Mouse (Mus musculus): Measurements from ENCODE around the gene Fnip1. TPM values are rescaled to one million over a fixed set of nuclear protein-coding genes. Genes with fewer than 3 reads are reported as not detected.

The Fnip1 gene
- polyA plus RNA-seq, 1 experiment from 2014 or later, result 8.9 TPM

GRCm38 (mm10) chr11:54472231-54472630, 34.2 kb downstream of the Fnip1 start:
- Histone ChIP-seq H3K4me3 (no peak overlapping the region), H3K27me3 (no peaks in the 10 kb centered on the region), H3K4me1 (replicated peaks) (no peaks in the 10 kb centered on the region), H3K4me2 (no peak overlapping the region), H3K36me3 (peaks cover 12% of the 10 kb centered on the region), H3K27ac (replicated peaks) (no peak overlapping the region), H3K9ac (no peak overlapping the region), H3K9me3 (no peaks in the 10 kb centered on the region)
- 98% methylated on average over 4 of the region's 4 CpGs for WGBS
- no peak for ATAC-seq (ENCODE audit: low FRiP score, low read depth)

GRCm38 (mm10) chr11:54478414-54478813, 40.4 kb downstream of the Fnip1 start:
- Histone ChIP-seq H3K27ac (replicated peaks) (no peak overlapping the region), H3K4me3 (no peak overlapping the region), H3K36me3 (peaks cover 13% of the 10 kb centered on the region), H3K4me2 (no peak overlapping the region), H3K9ac (no peak overlapping the region), H3K4me1 (replicated peaks) (no peaks in the 10 kb centered on the region), H3K9me3 (no peaks in the 10 kb centered on the region), H3K27me3 (no peaks in the 10 kb centered on the region)
- no peak for ATAC-seq (ENCODE audit: low FRiP score, low read depth)
- 90% methylated on average over 1 of the region's 1 CpGs for WGBS

DNA sequence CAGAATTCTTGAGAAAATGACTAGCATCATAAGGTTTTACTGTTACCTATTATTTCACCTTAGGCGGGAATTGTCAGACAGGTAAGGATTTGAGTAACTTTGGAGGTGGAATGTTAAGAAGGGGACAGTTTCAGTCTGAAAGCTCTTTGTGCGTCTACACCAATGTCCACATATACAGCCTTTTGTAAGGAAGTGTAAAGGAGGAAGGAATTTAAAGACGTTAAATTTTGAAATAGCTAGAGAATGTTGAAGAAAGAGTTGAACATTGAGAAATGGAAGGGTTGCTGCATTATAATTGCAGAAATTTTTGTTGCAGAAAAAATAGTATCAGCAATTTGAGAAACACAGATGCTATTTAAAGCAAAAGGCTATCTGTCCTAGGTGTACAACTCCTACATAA, 48.0 kb downstream of the Fnip1 start:
- Histone ChIP-seq H3K27me3 (no peaks in the 10 kb centered on the region), H3K9me3 (no peaks in the 10 kb centered on the region), H3K9ac (no peak overlapping the region), H3K4me3 (no peak overlapping the region), H3K27ac (replicated peaks) (no peak overlapping the region), H3K4me2 (no peak overlapping the region), H3K4me1 (replicated peaks) (no peaks in the 10 kb centered on the region), H3K36me3 (peaks cover 4% of the 10 kb centered on the region; the same call in 1 of the 2 replicates)
- 95% methylated on average over 3 of the region's 3 CpGs for WGBS
- ATAC-seq (ENCODE audit: low FRiP score, low read depth), result no peak

- H3K4me2 ChIP-seq, result no peak overlapping the region
- 98% methylated on average over 1 of the region's 1 CpGs for WGBS
- no peak overlapping the region for H3K27ac ChIP-seq (replicated peaks)
- no peak for ATAC-seq (ENCODE audit: low FRiP score, low read depth)
- no peaks in the 10 kb centered on the region for H3K27me3 ChIP-seq
- H3K36me3 ChIP-seq, result peaks cover 14% of the 10 kb centered on the region; the same call in 1 of the 2 replicates
- H3K9me3 ChIP-seq, result no peaks in the 10 kb centered on the region
- H3K4me3 ChIP-seq, result no peak overlapping the region
- H3K4me1 ChIP-seq (replicated peaks), result no peaks in the 10 kb centered on the region
- H3K9ac ChIP-seq, result no peak overlapping the region
Measured at GRCm38 (mm10) chr11:54491946-54492558, 54.1 kb downstream of the Fnip1 start.

DNA sequence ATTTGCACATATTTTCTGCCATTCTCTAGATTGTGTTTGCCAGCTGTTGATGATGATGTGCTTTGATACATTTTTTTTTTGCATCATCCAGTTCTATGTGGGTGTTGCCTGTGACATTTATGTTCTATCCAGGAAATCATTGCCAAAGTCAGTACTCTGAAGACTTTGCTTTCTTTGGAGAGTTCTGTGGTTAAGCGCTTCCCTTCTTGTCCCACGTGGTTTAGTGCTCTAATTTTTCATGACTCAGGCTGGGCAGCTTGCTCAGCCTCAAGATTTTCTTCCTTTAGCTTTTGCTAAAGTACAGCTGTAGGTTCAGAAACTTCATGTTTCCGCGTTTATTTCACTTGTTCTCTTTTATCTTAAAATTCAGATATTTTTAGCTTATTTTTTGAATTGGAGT, 54.6 kb downstream of the Fnip1 start:
- Histone ChIP-seq H3K4me3 (no peak overlapping the region), H3K27ac (replicated peaks) (no peak overlapping the region), H3K36me3 (peaks cover 14% of the 10 kb centered on the region; the same call in 1 of the 2 replicates), H3K9me3 (no peaks in the 10 kb centered on the region), H3K4me2 (no peak overlapping the region), H3K9ac (no peak overlapping the region), H3K4me1 (replicated peaks) (no peaks in the 10 kb centered on the region), H3K27me3 (no peaks in the 10 kb centered on the region)
- WGBS, result 88% methylated on average over 4 of the region's 4 CpGs
- ATAC-seq (ENCODE audit: low FRiP score, low read depth), result no peak

- Histone ChIP-seq H3K4me2 (no peak overlapping the region), H3K4me3 (no peak overlapping the region), H3K36me3 (peaks cover 25% of the 10 kb centered on the region), H3K9ac (no peak overlapping the region), H3K27me3 (no peaks in the 10 kb centered on the region), H3K27ac (replicated peaks) (no peak overlapping the region), H3K4me1 (replicated peaks) (no peaks in the 10 kb centered on the region), H3K9me3 (no peaks in the 10 kb centered on the region)
- 92% methylated on average over 5 of the region's 5 CpGs for WGBS
- ATAC-seq (ENCODE audit: low FRiP score, low read depth), result no peak
Measured at GRCm38 (mm10) chr11:54499838-54500237, 61.8 kb downstream of the Fnip1 start.

DNA sequence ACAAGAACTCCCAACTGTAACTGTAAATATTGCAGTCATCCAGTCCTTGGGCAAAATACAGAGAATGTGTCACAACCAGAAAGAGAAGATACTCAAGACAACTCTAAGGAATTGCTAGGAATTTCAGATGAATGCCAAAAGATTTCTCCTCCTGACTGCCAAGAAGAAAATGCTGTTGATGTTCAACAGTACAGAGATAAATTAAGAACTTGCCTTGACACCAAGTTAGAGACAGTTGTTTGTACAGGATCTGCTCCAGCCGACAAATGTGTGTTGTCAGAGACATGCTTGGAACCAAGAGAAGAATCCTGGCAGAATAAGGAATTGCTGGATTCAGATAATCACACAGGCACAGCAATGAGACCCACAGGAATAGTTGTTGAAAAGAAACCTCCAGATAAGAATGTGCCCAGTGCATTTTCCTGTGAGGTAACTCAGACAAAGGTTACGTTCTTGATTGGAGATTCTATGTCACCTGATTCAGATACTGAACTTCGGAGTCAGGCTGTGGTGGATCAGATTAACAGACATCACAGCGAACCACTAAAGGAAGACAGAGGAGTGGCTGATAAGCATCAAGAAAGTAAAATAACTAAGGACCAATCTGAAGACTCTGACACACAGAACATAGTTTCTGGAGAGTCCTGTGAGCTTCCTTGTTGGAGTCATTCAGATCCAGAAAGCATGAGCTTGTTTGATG, 64.7 kb downstream of the Fnip1 start:
- 93% methylated on average over 4 of the region's 4 CpGs for WGBS

GRCm38 (mm10) chr11:54513584-54513983, 75.6 kb downstream of the Fnip1 start:
- no peak overlapping the region for H3K4me2 ChIP-seq
- H3K9ac ChIP-seq, result no peak overlapping the region

More for the DNA sequence above, 64.7 kb downstream of the Fnip1 start:
- Histone ChIP-seq H3K27ac (replicated peaks) (no peak overlapping the region), H3K36me3 (peaks cover 33% of the 10 kb centered on the region), H3K9ac (no peak overlapping the region), H3K4me2 (no peak overlapping the region), H3K4me1 (replicated peaks) (no peaks in the 10 kb centered on the region), H3K27me3 (no peaks in the 10 kb centered on the region), H3K4me3 (no peak overlapping the region), H3K9me3 (no peaks in the 10 kb centered on the region)
- ATAC-seq (ENCODE audit: low FRiP score, low read depth), result no peak

DNA sequence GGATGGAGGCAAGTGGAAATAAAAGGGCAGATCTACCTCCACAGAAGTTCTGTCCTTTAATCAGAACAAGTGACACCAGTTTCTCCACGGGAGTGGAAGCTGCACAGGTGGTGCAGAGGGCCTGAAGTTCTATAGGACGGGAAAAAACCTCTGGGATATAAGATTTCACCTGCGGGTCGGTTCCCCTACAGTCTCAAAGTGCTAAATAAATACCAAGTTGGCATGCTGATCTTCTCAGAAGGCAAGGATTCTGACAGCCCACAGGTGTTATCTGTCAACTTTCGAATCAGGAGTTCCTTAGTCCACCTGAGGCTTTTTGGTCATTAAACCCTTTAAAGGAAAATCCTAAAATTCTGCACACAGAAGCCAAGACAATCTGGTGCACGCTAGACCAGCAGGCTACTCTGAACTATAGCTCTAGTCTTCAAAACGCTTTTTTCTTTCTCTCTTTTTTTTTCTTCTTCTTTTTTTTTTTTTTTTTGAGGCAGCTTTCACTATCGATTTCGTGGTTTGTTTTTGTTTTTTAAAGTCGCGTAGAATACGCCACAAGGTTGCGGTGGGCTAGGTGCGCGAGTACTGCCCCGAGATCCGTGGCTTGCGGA, 84.0 kb downstream of the Fnip1 start:
- no peaks in the 10 kb centered on the region for H3K27me3 ChIP-seq

More at GRCm38 (mm10) chr11:54513584-54513983, 75.6 kb downstream of the Fnip1 start:
- Histone ChIP-seq H3K4me3 (no peak overlapping the region), H3K36me3 (peaks cover 28% of the 10 kb centered on the region), H3K27me3 (no peaks in the 10 kb centered on the region), H3K9me3 (no peaks in the 10 kb centered on the region), H3K27ac (replicated peaks) (no peak overlapping the region), H3K4me1 (replicated peaks) (no peaks in the 10 kb centered on the region)
- ATAC-seq (ENCODE audit: low FRiP score, low read depth), result no peak

DNA sequence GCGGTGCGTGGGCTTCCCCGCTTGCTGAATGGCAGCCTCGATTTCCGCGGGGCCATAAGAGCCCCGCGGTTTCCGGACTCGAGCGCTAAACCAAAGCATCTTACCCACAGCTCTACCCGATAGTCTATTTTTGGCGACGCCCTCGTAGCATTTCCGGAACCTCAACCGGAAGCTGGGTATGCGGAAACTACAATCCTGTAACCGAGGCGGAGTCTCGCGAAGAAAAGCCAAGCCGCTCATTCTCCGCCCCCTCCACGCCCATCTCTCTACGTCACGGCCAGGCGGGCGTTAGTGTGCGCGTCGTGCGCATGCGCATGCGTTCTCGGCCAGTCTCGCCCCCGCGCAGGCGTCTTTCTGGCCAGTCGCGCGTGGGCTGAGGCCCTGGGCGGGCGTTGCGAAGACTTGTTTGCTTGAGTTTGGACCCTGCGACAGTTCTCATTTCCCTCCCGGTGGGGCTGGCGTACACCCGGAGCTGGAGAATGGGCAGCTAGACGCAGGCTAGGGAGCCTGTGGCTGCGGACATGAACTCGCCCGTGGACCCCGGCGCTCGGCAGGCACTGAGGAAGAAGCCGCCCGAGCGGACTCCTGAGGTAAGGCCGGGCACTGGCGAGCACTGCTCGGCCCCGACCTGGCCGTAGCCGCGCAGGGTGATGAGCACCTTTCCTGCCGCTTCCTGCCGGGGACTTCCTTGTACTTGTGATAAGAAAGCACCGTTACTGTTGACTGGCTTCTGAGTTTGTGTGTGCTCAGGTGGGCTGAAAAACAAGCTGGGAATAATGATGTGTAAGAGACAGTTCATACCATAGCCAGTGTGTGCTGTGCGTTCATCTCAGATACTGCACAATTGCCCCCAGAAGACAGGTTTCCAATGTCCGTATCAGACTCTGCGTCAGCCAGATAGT, 84.8 kb downstream of the Fnip1 start, which contains the start of gene Rapgef6:
TSS of gene Rapgef6 (plus strand) at position 319 of the 902 bp plus-strand sequence.
- H3K36me3 ChIP-seq, result no peaks in the 10 kb centered on the region
- peak within 1 kb of the TSS; percentile 84 for H3K4me2 ChIP-seq
- no peaks in the 10 kb centered on the region for H3K27me3 ChIP-seq
- peak within 1 kb of the TSS; percentile 94 for H3K4me3 ChIP-seq
- H3K4me1 ChIP-seq (replicated peaks), result peaks cover 25% of the 10 kb centered on the region
- ATAC-seq (ENCODE audit: low FRiP score, low read depth), result peak; percentile 98
- peak within 1 kb of the TSS; percentile 76 for H3K9ac ChIP-seq
- no peaks in the 10 kb centered on the region for H3K9me3 ChIP-seq
- H3K27ac ChIP-seq (replicated peaks), result peak within 1 kb of the TSS; percentile 94
- under 1% methylated on average over 73 of the region's 73 CpGs for WGBS

More for the DNA sequence above, 84.0 kb downstream of the Fnip1 start:
- Histone ChIP-seq H3K9me3 (no peaks in the 10 kb centered on the region), H3K4me3 (peak overlapping the region; percentile 94), H3K27ac (replicated peaks) (peak overlapping the region; percentile 94), H3K4me2 (peak overlapping the region; percentile 74), H3K4me1 (replicated peaks) (peaks cover 25% of the 10 kb centered on the region), H3K36me3 (no peaks in the 10 kb centered on the region), H3K9ac (peak overlapping the region; percentile 59)
- 1% methylated on average over 18 of the region's 18 CpGs for WGBS
- ATAC-seq (ENCODE audit: low FRiP score, low read depth), result no peak

GRCm38 (mm10) chr11:54523431-54524001, 85.5 kb downstream of the Fnip1 start:
- Histone ChIP-seq H3K4me2 (peak overlapping the region; percentile 84), H3K36me3 (no peaks in the 10 kb centered on the region), H3K4me1 (replicated peaks) (peaks cover 25% of the 10 kb centered on the region), H3K9me3 (no peaks in the 10 kb centered on the region), H3K27ac (replicated peaks) (peak overlapping the region; percentile 94; the same call in 1 of the 2 replicates), H3K9ac (peak overlapping the region; percentile 76), H3K4me3 (peak overlapping the region; percentile 94), H3K27me3 (no peaks in the 10 kb centered on the region)
- WGBS, result 18% methylated on average over 10 of the region's 10 CpGs
- no peak for ATAC-seq (ENCODE audit: low FRiP score, low read depth)
